Mouse (Mus musculus) brain, embryonic 14.5 days (tissue): ENCODE measurements at regions not wholly inside any gene's neighbourhood (a gene's known extent, or its start where the extent isn't known, plus 50 kb on each side); places are given as distances from the start of the nearest gene placed in this dataset.
A peak's percentile ranks its signal among the peaks of the same experiment; 100 is the strongest.
"Not testable (repeated sequence)": the region's sequence is repeated elsewhere in the genome, so short reads cannot be mapped to it uniquely, and the experiment has no call there.

ENCODE experiments used
- DNase-seq: peaks from one replicate; pipeline ENCODE4 v3.0.0-alpha.2; 2011; ENCODE audit warnings: low read depth
- CTCF ChIP-seq: fragments of 200-500 bp; IDR thresholded peaks from 2 replicates; pipeline ENCODE4 v1.5.1; 2012; ENCODE audit warnings: inconsistent platforms, mild to moderate bottlenecking, moderate library complexity, borderline replicate concordance; ENCODE audit not compliant: insufficient read depth, insufficient read length; ENCODE audit errors: extremely low read depth
- POLR2A ChIP-seq: fragments of 200-500 bp; IDR thresholded peaks from 2 replicates; pipeline ENCODE4 v1.6.1; 2012; ENCODE audit warnings: mild to moderate bottlenecking, inconsistent platforms, borderline replicate concordance; ENCODE audit not compliant: poor library complexity, insufficient read depth, insufficient read length, severe bottlenecking; ENCODE audit errors: extremely low read depth

DNA sequence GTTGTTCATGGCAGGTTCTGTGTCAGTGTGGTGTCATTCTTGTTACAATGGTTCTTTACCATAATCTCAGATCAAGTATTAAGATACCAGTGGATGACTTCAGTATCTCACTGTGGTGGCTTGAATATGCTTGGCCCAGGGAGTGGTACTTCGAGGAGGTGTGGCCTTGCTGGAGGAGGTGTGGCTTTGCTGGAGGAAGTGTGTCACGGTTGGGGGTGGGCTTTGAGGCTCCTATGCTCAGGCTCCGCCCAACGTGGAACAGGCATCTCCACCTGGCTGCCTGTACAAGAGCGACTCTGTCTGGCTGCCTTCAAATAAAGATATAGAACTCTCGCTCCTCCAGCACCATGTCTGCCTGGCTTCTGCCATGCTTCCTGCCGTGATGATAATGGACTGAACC is 63.6 kb downstream of the Cd2 start:
- no peak for DNase-seq
- TF ChIP-seq CTCF (no peak), POLR2A (no peak)

DNA sequence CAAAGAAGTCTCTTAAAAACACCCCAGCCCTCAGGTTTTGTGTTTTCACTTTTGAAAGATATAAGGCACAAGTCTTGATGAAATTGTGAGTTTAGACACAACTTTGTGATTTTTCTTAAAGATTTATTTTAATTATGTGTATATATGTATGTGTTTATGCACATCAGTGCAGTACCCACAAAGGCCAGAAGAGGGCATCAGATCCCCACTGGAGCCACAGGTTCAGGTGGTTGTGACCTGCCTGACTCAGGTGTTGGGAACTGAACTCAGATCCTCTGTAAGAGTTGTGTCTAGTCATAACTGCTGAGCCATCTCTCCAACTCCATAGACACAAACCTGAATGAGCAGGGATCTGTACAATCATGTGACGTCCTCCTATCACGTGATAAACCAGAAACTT is 67.8 kb downstream of the Cd2 start:
- no peak for DNase-seq
- peak; percentile 40; the same call in 1 of the 2 replicates for TF ChIP-seq CTCF
- TF ChIP-seq POLR2A = no peak

DNA sequence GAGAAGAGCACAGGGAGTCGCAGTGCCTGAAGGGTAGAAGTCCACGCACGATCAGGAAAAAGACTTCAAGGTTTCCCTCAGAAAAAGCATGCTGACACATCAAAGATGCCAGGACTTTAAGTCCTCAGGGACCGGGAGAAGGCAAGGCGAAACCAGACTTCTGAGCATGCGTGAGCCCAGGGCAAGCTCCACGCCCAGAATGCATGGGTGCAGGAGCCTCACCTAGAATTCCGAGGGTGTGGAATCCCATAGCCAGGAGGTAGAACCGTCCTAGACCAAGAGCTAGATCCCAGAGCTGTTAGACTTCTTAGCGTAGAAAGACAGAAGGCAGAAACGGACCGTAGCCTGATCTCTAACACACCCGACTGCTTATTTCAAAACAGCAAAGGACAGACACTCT is 71.0 kb downstream of the Cd2 start:
- TF ChIP-seq CTCF (no peak), POLR2A (no peak)
- DNase-seq = no peak

DNA sequence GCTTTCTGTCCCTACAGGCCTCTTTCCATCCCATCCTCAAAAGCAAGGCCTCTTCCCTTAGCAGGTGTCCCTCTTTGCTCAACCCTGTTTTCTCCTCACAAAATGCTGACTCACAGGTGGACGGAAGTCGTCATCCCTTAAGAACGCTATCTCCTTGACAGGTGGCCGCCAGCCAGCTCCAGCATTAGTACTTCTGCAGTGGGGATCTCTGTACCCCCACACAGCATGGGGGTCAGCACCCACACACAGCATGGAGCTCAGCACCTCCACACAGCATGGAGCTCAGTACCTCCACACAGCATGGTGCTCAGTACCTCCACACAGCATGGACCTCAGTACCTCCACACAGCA is 74.6 kb downstream of the Cd2 start:
- DNase-seq = no peak
- TF ChIP-seq CTCF (no peak), POLR2A (no peak)

DNA sequence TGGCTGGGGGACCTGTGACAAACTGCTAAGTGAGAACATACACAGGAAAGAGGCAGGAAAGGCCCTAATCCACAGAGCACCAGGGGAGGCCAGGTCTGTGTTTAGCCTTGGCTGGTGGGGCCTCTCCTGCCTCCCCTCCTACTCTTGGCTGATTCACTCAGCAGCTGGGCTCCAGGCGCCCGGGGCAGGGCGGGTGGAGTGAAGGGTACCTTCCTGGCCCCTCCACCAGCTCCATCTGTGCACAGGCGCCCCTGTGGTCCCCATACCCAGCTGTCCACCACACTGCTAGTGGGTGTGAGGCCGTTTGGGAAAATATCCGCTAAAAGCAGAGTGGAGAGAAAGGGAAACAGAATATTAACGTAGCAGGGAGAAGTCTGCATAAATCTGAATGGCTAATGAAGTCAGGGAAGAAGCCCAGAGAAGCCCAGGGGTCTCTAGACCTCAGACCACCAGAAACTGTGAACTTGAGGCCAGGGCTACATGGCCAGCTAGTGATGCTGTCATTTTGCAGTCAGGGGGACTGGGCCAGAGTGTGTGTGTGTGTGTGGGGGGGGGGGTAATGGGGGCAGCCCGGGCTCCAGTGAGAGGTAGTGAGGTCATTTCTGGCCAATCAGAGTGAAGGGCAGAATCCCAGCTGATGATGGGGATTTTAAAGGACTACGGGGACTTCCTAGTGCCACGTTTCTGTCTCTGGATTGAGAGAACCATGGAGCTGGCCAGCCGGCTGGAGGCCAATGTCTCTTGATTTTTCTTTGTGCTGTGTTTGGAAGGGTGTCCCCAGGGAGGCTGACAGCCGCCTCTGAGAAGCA is 75.1 kb downstream of the Cd2 start:
- TF ChIP-seq CTCF (no peak), POLR2A (no peak)
- peak; percentile 83 for DNase-seq

DNA sequence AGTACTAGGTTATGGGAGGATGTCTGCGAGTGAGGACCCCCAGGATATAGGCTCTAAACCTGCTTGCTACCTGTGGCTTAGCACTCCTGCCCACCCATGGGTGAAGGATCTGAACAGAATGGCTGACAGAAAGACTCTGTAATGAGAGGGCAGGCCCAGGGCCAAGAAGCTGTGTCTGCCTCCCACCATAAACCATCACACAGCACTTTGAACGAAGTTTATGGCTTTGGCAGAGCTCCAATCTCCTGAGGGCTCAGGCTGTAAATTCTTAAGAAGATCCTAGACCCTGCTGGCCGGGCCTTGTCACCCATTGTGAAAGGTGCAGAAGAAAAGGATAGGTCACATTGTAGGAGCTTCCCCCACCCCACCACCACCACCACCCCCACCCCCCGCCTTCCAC is 75.8 kb downstream of the Cd2 start:
- TF ChIP-seq CTCF (no peak), POLR2A (no peak)
- peak; percentile 70 for DNase-seq

DNA sequence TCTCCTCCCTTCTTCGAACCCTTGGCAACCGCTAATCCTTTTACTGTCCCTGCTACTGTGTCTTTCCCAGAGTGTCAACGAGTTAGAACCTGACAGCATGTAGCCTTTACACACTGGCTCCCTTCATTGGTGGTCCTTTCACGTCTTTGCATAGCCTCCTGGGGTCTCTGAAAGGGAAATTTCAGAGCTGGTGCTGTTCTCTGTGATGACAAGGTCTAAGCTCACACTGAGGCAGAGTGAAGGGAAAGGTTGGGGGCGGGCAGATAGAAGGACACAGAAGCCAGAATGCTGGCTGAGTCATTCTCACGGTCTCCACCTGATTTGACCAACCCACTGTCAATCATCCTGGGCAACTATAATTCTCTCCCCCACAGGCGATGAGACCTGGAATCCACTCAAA is 78.2 kb downstream of the Cd2 start:
- peak; percentile 68 for DNase-seq
- TF ChIP-seq POLR2A = no peak
- no peak for TF ChIP-seq CTCF

DNA sequence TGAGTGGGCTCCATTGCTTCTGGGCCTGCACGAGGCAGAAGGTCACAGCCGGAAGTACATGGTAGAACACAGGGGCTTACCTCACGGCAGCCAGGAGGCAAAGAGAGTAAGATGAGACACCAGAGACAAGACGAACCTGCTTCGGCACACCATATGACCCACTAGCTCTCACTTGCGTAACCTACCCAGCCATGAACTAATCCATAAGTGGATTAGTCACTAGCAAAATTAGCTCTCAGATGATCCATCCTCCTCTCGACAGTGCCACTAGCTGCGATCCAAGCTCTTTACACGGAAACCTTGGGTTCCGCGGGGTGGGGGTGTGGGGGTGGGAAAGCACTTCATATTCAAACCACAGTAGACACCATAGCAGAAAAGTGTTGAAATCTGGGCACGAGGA is 79.0 kb downstream of the Cd2 start:
- TF ChIP-seq POLR2A = no peak
- TF ChIP-seq CTCF = no peak
- no peak for DNase-seq

DNA sequence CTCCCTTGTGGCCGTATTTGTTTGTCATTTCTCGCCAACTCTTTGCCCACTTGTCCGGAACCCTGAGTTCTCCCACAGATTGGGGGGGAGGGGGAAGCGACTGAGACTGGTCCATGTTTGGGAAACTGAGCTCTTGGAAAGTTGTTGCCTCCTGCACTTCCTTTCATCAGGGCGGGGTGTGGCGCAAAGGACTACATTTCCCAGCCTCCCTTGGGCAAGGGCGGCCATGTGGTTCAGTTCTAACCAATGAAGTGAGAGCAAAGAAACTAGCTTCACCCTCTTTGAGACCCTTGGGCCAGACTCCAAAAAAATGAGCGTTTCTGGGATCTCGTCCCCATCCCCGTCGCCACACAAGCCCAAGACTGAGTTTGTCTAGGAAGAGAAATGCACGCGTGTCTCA is 81.6 kb downstream of the Cd2 start:
- DNase-seq = not testable (repeated sequence)

DNA sequence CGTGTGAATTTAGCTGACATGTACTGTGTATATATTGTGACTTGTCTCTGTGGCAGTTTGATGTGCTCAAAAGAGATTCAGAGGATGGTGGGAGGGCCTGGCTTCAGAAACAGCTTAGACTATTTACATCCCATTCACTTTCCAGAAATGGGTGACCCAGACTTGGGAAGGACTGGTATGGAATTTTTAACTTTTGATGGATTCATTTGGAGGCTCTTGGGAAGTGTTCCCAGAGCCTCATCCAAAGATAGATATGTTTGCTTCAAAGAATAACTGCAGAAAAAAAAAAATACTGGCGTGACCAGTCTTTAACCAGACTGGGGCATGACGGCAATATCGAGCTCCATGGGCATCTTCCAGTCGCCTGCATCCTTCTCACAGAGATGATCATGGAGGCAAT is 84.6 kb upstream of the Ptgfrn start:
- DNase-seq = peak; percentile 34

DNA sequence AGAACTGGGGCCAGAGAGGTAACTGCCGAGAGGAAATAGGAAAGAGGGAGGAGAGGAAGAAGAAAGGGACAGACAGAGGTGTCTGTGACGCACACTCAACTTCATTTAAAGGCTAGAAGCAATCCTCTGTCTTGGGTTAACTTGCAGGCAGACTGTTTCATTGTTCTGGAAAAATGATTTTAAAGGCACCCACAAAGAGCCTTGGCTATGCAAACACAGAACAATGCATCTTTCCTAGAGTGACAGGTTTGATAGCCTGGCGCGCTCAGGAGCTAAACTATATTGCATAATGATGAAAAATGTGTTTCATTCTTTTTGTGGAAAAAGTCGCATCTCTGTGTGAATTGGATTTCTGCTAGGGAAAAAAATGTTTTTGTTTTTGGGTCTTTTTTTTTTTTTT is 84.2 kb upstream of the Ptgfrn start:
- TF ChIP-seq POLR2A = no peak
- TF ChIP-seq CTCF = no peak
- peak; percentile 51 for DNase-seq

More for the DNA sequence above, 84.6 kb upstream of the Ptgfrn start:
- no peak for TF ChIP-seq CTCF
- no peak for TF ChIP-seq POLR2A

DNA sequence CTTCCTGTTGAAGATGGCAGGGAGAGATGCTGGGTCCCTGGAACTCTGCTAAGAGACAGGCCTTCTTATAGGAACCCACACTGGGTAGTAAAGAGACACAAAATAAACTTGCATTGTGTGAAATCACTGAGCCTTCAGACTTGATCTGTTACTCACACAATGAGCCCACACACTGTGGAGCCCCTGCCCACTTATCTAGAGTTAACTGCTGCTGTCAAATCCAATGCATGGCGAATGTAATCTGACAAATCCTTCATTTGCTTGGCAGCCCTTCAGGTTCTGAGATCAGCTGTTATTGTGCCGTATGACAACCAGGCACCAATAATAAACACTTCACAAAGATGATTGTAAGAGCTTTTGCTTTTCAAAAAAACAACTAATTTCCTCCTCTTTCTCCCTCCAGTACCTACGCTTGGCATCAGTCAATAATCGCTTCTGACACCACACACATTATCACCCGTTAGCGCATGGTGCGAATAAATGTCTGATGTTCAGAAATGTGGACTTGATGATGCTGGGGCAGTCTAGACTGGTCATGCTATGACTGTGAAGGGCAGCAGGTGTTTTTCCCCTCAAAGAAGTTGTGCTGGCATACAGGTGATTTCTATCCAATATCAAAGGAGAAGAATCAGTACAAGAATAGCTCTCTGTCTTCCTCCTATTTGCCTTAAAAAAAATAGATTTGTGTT is 81.4 kb upstream of the Ptgfrn start:
- peak; percentile 86 for DNase-seq
- TF ChIP-seq CTCF (no peak), POLR2A (no peak)
